Mouse (Mus musculus): ENCODE results near the gene Serpinb9.
"Not testable (repeated sequence)": the region's sequence is repeated elsewhere in the genome, so short reads cannot be mapped to it uniquely, and the experiment has no call there.

Serpinb9 gene

DNA sequence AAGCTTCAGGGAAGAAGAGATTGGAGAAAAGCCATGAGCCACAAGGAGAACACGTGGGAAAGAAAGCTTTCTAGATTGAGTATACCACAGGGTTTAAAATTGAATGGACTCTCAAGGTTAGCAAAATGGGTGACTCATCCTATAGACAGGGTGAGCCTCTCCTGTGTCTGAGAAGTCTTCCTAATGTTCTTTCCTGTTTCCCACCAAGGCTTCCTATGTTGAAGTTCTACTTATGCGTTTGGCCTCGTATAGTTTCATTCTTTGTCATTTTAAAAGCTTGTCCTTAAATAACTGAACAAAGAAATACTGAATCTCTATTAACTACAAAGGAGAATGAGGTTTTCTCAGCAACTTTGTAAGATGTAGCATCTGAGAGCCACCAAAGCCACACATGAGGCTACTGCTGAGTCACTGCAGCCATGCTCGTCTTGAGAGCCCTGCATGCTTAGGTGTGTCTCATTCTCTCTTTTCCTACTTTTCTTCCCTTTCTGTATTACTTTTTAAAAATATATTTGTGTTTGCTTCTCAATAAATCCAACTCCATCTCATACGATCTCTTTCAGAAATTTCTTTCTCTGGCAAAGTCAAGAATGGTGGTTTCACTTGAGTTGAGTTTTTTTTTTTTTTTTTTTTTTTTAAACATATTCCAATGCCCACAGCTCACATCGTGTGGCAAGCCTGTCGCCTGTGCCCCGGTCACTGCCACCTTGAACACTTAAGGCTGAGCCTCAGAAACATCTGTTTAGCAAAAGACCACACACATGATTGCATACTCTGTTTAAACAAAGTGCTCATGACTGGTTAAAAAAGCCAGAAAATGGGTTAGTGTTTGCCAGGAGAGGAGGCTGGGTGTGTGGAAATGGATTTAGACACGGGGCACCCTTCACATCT, 718 bp downstream of the Serpinb9 start:
- DNase-seq (ENCODE audit: low spot score) = no peak

DNA sequence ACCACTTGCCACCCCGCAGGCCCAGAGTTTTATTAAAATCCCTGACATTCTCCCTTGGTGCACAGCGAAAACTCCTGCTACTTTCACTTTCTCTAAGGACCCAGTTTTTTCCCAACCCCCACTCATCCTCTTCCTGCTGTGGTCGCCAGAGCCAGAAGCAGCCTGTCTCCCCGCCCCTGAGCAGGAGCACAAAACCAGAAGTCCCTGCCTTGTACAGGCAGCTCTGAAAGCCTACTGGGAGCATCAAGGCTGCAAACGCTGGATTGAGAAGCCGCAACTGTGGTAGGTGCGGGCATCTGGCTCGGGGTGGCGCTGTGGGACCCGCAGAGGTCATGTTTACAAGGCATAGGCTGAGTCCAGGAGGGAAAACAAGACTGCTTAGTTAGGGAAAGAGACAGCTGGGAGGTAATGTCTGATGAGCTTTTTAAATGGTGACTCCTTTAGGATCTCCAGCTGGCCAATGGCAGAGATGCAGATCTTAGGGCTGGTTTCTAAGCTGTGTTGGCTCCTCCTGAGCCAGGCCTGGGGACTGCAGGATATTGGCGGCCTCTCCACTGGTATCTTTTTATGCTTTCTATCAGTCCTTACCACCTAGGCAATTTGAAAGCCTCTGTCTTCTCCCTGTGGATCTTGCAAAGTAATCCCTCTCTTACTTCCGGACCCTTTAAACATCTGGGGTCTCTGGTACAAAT, 1.5 kb downstream of the Serpinb9 start:
- peak; percentile 28 for DNase-seq (ENCODE audit: low spot score)

DNA sequence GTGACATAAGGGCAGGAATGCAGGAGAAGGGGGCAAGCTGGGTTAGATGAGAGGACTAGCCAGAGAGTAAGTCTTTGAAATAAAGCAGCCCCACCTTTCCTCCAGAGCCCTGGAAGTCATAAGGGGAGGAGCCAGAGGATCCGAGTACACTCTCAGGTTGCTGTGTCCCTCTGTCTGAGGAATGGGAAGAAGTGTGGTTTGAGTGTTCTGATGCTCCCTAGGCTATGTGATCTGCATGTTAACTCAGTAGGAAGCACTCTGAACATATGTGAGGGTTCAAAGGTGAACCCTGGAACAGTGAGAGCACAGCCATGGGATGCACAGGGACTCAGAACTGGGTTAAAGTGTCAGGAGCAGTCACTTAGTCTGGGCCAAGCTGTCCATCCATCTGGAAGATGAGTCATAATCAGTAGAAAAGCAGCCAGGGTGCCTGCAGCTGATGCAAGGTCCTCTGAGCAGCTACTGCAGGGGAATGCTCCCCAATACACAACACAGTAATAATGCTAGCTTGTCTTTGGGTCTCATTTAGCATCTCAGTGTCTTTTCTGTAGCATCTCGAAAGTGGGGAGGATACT, 2.5 kb downstream of the Serpinb9 start:
- no peak for DNase-seq (ENCODE audit: low spot score)

DNA sequence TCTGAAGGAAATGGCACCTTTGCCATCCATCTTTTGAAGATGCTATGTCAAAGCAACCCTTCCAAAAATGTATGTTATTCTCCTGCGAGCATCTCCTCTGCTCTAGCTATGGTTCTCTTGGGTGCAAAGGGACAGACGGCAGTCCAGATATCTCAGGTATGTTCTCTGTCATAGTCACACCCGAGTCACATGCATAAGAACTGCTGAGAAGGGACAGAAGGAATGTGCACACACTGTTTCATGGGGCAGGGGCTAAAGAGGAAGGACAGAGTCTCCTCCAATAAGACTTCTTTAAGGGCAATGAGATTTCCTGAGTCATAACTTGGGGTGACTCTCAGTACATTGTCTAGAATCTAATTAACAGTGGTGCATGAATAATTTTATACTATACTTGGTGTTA, 3.5 kb downstream of the Serpinb9 start:
- DNase-seq (ENCODE audit: low spot score) = no peak

DNA sequence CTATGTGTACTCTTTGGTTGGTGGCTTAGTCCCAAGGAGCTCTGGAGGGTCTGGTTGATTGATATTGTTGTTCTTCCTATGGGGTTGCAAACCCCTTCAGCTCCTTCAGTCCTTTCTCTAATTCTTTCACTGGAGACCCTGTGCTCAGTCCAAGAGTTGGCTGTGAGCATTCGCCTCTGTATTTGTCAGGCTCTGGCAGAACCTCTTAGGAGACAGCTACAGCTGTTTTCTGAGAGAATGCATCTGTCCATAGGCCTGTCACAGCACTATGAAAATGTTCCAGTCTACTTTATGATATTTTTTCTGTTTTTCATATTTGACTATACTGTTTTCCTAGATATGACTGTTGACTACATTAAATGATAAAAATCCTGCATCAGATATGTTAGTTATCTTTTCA, 9.3 kb downstream of the Serpinb9 start:
- no peak for DNase-seq (ENCODE audit: low spot score)

DNA sequence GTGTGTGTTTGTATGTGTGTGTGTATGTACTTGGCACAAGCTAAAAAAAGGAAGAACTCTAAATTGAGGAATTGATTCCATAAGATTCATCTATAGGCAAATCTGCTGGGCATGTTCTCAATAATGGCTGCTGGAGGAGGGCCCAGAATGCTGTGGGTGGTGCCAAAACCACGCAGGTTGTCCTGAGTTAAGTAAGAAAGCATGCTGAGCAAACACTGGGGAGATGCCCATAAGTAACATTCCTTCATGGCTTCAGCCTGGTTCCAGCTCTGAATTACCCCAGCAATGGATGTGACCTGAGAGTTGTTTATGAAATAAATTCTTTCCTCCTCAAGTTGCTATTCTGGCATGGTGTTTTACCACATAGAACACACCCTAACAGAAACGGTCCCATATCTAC, 10.2 kb downstream of the Serpinb9 start:
- no peak for DNase-seq (ENCODE audit: low spot score)

DNA sequence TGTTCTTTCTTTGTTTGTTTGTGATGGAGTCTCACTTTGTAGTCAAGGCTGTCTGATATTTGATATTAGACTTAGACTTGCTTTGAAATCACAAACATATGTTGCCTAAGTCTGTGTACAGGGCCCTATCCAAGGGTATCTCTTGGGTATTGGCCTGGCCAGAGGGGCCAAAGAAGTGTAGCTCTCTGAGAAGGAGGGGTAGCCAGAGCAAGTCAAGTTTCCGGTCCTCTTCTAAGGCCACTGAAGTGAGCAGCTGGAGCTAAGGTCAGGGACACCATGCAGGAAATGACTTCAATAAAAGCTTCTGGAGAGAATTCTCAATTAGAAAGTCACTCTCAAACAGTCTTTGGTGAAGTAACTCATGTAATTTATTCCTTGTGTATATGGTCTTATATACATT, 19.3 kb downstream of the Serpinb9 start:
- no peak for DNase-seq (ENCODE audit: low spot score)

DNA sequence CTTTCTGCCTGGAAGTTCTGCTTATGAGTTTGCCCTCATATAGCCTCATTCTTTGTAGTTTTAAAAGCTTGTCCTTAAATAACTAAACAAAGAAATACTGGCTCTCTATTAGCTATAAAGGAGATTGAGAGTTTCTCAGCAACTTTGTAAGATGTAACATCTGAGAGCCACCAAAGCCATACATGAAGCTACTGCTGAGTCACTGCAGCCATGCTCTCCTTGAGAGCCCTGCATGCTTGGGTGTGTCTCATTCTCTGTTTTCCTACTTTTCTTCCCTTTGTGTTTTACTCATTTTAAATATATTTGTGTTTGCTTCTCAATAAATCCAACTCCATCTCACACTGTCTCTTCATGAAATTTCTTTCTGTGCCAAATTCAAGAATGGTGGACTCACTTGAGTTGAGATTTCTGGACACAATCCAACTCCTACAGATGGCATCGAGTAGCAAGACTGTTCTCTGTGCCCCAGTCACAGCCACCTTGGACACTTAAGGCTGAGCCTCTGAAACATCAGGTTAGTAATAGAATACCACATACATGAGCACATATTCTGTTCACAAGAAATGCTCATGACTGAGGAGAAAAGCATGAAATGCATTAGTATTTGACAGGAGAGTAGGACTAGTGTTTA, 23.5 kb downstream of the Serpinb9 start:
- DNase-seq (ENCODE audit: low spot score) = no peak

DNA sequence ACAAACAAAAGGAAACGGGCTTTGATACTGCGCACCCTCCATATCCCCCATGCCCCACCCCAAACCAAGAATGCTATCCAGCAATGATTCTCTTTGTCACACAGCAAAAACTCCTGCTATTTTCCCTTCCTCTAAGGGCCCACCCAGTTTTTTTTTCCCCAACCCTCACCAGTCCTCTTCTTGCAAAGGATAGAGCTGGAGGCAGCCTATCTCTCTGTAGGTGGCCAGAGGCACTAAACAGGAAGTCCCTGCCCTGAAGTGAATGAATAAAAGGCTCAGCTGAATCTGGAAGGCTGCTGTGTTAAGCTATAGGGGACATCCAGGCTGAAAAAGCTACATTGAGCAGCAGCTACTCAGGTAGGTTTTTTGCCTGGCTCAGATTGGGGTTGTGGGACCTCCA, 24.2 kb downstream of the Serpinb9 start, which contains the start of gene Serpinb9b:
Gene Serpinb9b, plus strand, starts transcription at position 173 of the 400 bp plus-strand sequence.
- no peak for DNase-seq (ENCODE audit: low spot score)

DNA sequence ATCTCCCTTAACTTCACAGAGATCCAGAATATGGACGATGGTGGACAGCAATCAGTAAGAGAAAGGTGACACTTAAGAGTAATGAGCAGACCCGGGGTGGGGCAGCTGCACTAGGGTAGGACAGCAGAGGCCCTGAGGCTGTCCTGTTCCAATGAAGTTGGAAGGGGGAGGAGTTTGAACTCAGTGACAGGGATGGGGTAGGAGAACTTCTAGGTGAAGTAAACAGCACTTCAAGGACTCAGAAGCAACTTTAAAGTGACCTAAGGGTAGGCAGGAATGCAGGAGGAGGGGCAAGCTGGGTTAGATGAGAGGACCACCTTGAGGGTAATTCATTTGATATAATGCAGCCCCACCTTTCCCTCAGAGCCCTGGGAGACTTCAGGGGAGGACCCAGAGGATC, 25.1 kb downstream of the Serpinb9 start:
- no peak for DNase-seq (ENCODE audit: low spot score)

DNA sequence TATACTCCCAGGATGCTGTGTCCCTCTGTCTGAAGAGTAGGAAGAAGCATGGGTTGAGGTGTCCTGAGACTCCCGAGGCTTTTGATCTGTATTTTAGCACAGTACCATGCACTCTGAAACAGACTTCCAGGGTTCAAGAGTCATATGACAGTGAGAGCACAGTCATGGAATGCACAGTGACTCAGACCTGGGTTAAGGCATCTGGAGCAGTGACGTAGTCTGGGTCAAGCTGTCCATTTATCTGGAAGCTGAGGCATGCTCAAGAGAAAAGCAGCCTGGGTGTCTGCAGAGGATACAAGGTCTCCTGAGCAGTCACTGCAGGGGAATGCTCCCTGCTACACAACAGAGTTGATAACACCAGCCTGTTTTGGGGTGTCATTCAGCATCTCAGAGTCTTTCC, 25.5 kb downstream of the Serpinb9 start:
- DNase-seq (ENCODE audit: low spot score) = no peak

DNA sequence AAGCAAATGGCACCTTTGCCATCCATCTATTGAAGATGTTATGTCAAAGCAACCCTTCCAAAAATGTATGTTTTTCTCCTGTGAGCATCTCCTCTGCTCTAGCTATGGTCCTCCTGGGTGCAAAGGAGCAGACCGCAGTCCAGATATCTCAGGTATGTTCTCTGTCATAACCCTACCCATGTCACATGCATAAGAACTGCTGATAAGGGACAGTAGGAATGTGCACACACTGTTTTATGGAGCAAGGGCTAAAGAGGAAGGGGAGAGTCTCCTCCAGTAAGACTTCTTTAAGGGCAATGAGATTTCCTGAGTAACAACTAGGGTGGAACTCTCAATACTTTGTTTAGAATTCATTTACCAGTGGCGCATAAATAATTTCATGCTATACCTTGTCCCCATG, 26.4 kb downstream of the Serpinb9 start:
- not testable (repeated sequence) for DNase-seq (ENCODE audit: low spot score)

DNA sequence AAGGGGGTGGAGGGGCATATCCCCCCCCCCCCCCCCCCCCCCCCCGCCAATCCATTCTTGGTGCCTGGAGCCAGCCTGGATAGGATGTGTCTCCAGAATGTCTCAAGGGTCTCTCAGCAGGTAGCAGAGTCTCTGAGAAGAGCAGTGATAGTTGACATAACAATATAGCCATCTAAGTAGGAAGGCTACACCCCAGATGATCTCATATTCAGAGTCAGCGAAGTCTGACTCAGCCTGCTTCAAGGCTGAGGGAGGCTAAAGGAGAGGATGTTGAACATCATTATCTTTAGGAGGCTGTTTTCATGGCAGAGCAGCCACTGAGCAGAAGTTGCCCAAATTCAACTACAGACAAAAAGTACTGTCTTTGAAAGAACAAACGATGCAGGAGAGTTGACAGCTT, 27.2 kb downstream of the Serpinb9 start:
- no peak for DNase-seq (ENCODE audit: low spot score)

DNA sequence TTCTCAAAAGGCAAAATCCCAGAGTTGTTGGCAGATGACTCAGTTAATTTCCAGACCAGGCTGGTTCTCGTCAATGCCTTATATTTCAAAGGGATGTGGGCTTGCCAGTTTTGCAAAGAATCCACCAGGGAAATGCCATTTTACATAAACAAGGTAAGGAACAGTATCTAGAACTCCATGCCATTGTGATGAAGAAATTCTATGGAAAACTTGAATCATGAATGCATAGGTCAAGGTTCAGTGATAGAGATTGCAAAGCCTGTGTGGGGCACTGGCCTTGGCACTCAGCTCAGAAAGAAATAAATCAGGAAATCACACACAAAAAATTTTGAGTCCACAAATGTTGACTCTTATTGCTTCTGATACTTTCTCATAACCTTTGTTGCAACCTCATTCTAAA, 32.5 kb downstream of the Serpinb9 start:
- DNase-seq (ENCODE audit: low spot score) = no peak

DNA sequence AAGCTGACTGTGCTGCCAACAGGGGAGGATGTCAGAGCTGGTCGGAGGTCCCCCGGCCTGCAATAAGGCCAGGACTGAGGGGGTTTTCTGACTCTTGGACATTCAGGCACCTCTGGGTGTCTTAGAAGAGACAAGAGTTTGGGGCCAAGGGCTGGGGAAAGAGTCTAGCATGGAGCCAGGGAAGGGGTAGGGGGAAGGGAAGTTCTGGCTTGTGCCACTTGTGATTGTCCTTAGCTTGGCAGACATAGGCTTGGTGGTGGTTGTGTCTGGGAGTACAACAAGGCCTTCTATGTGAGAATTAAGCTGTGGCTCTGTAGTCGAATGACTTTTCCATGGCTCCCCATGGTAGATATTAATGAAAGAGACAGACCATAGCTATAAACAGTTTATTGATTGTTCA, 40.5 kb downstream of the Serpinb9 start:
- no peak for DNase-seq (ENCODE audit: low spot score)

DNA sequence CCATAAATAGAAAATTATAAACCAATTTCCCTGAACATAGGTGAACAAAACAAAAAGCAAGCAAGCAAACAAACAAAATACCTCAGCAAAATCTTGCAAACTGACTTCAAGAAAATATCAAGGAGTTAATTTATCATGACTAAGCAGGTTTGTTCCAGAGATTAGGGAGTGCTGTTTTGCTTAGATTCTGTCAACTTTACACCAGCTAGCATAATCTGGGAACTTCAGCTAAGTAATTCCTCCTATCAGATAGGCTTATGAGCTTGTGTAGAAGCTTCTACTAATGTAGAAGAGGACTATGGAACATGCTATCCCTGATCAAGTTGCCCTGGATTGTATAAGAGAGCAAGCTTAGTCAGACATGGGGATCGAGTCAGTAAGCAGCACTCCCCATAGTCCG, 44.2 kb downstream of the Serpinb9 start:
- no peak for DNase-seq (ENCODE audit: low spot score)

DNA sequence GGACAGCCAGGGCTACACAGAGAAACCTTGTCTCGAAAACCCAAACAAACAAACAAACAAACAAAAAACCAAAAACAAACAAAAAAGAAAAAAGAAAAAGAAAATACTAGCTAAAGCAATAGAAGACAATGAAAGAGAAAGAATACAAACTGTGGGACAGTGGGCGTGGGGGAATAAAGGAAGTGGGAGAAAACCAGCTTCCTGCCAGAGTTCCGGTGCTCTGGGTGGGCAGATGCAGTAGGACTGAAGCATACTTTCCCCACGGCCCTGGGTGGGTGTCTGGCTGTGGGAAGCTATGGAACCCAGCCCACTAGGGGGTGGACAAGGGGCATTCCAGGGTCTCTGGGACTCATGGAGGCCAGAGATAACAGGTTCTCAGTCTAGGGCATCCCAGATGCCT, 45.1 kb downstream of the Serpinb9 start:
- DNase-seq (ENCODE audit: low spot score) = no peak

DNA sequence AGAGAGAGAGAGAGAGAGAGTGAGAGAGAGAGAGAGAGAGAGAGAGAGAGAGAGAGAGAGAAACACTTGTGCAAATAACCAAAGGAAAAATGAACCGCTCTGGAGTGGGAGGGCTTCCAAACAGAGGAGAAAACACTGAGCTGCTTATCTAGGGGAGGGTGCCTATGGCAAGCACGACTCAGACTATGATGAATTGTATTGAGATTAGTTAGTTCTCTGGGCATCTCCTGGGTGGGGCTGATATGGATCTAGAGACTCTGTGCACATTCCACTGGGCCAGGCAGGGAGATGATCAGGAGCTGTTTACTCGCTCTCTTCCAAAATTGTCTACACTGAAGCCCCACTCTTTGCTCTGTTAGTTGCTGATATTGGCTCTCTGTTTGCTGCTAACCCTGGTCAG, 48.6 kb downstream of the Serpinb9 start:
- DNase-seq (ENCODE audit: low spot score) = no peak

DNA sequence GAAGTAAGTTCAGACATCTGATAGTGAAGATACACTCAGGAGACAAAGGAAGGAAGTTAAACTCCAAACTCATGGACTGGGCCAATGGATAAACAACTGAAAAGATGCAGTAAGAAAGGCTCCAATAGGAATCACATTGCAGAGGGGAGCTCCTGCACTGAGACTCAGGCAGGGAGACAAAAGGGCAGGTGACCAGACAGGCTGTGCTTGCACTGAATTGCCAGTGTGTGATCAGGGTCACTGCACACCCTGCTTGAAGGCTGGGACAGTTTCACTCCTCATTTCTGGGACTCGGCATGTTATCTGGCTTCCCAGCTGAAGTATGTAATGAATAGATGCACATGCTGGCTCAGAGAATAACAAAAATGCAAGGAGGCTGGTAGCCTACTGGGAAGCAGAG, 60.0 kb downstream of the Serpinb9 start:
- no peak for DNase-seq (ENCODE audit: low spot score)

All from urinary bladder, postnatal 10 days (tissue).